Mouse (Mus musculus) megakaryocyte, embryonic 14.5 days (primary cell): ENCODE results near the gene Ino80.

Source experiments
- FLI1 ChIP-seq: IDR thresholded peaks from 2 replicates; pipeline ENCODE4 v1.6.1; 2012; ENCODE audit warnings: low read length, inconsistent platforms, mixed read lengths
- GATA1 ChIP-seq: IDR thresholded peaks from 3 replicates; pipeline ENCODE4 v1.6.1; 2012; ENCODE audit warnings: mixed read lengths, low read length, inconsistent platforms, borderline replicate concordance

DNA sequence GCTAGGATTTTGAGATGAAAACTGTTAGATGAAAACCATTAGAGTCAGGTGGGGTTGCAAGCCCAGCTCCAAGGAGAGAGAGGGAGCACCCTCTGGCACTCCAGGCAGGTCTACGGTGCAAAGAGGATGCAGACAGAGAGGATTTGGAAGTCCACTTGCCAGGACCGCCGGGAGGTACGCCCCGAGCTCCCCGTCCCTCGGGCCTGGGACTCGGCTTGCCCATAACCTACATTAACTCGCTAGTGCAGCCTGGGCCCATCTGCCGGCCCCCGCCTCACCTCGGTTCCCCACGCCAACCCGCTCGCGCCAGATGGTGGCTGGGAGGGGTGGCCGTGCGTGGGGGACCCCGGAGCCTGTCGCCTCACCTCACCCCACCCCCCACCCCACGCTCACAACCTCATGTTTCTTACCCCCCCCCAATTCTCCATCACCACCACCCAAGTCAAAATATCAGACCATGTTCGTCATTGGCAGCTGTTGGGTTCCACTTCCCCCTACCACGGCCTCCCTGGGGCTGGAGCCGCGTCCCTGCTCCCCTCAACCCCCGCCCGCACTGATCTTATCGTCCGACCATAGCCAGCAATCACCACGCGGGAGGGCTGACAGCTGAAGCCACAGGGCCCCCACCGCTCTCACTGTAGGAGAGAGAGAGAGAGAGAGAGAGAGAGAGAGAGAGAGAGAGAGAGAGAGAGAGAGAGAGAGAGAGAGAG, 153.5 kb downstream of the Ino80 start:
- no peak for TF ChIP-seq GATA1
- no peak for TF ChIP-seq FLI1
